Mouse (Mus musculus): ENCODE measurements around the gene Vpreb3. TPM values are rescaled to one million over a fixed set of nuclear protein-coding genes. Genes with fewer than 3 reads are reported as not detected.

Vpreb3 gene
- total and polyA plus RNA-seq, 3 experiments: 35.6 to 135 (median 90.1) TPM

- H3K4me2 ChIP-seq (ENCODE audit: insufficient read depth, low read depth, poor library complexity, severe bottlenecking): no peak overlapping the region
- H3K4me3 ChIP-seq (replicated peaks in 1 of 3; ENCODE audit: low read depth in 2 of 3, low read length in 2 of 3, poor library complexity in 1 of 3): no peak overlapping the region
- no peak overlapping the region for H3K9ac ChIP-seq (ENCODE audit: insufficient read depth, low read depth)
- no peaks in the 10 kb centered on the region for H3K9me3 ChIP-seq (replicated peaks; ENCODE audit: low read length)
- in situ Hi-C loops (cut with MboI; ENCODE audit: low pct_ligation_motif_present, low pct_unique_long_range_greater_than_20kb, low sequenced_read_pairs) (no loop called here), dilution Hi-C loops (cut with MboI; ENCODE audit: extremely low pct_ligation_motif_present, extremely low pct_unique_long_range_greater_than_20kb, low sequenced_read_pairs) (no loop called here)
- no peak overlapping the region for H3K27ac ChIP-seq (ENCODE audit: insufficient read depth, low read depth)
- no peak for TF ChIP-seq NELFE (IDR thresholded peaks at IDR 0.05; ENCODE audit: low read depth, low read length)
- TF ChIP-seq HCFC1 (IDR thresholded peaks at IDR 0.05; ENCODE audit: low read depth, low read length): no peak
- no peak for TF ChIP-seq IRF4 (IDR thresholded peaks at IDR 0.05; ENCODE audit: low read depth, low read length)
- TF ChIP-seq SIN3A (IDR thresholded peaks at IDR 0.05; ENCODE audit: low read length): no peak
- TF ChIP-seq EP300 (IDR thresholded peaks at IDR 0.05; ENCODE audit: low read length): no peak
- no peak for TF ChIP-seq BHLHE40 (IDR thresholded peaks at IDR 0.05; ENCODE audit: low read depth, low read length)
- TF ChIP-seq GABPA (IDR thresholded peaks at IDR 0.05; ENCODE audit: insufficient replicate concordance, low read depth, low read length): no peak
- TF ChIP-seq ETS1 (conservative IDR thresholded peaks at IDR 0.05; ENCODE audit: low read depth, low read length): no peak
- TF ChIP-seq MAZ (IDR thresholded peaks at IDR 0.05; ENCODE audit: low read depth, low read length): no peak
- no peak for TF ChIP-seq USF2 (conservative IDR thresholded peaks at IDR 0.05; ENCODE audit: low read depth, low read length)
- H3K79me2 ChIP-seq (replicated peaks; ENCODE audit: control insufficient read depth, extremely low read depth, insufficient read depth, poor library complexity, severe bottlenecking): no peaks in the 10 kb centered on the region
- DNase-seq (ENCODE audit: extremely low read depth): no peak
- H3K27me3 ChIP-seq (replicated peaks): peaks cover 44% of the 10 kb centered on the region
- H3K4me1 ChIP-seq (ENCODE audit: control insufficient read depth in 1 of 2, insufficient read depth in 2 of 2): peaks cover 7 to 19% of the 10 kb centered on the region in 2 experiments
- no peaks in the 10 kb centered on the region for H3K36me3 ChIP-seq (replicated peaks in 1 of 2; ENCODE audit: control insufficient read depth in 1 of 2, insufficient read depth in 1 of 2, low read length in 1 of 2)
Measured at GRCm38 (mm10) chr10:75931311-75931710, 11.5 kb upstream of the Vpreb3 start.

GRCm38 (mm10) chr10:75932081-75932678 lies 10.7 kb upstream of the Vpreb3 start:
- DNase-seq (ENCODE audit: extremely low read depth): peak; percentile 12
- 0 out of 2 replicates have a peak, but pooled peaks have one; percentile 32 for TF ChIP-seq SIN3A (IDR thresholded peaks at IDR 0.05; ENCODE audit: low read length)
- TF ChIP-seq MAX (IDR thresholded peaks at IDR 0.05; ENCODE audit: low read length): no peak
- TF ChIP-seq ZKSCAN1 (IDR thresholded peaks at IDR 0.05; ENCODE audit: borderline replicate concordance, low read depth, low read length): no peak
- TF ChIP-seq RAD21 (IDR thresholded peaks at IDR 0.05; ENCODE audit: low read depth, low read length): no peak
- TF ChIP-seq POLR2A (IDR thresholded peaks at IDR 0.05; ENCODE audit: low read depth, low read length): peak; percentile 20; the same call in 1 of the 2 replicates
- TF ChIP-seq MAZ (IDR thresholded peaks at IDR 0.05; ENCODE audit: low read depth, low read length): no peak
- no peak for TF ChIP-seq CTCF (conservative IDR thresholded peaks at IDR 0.05 in 1 of 2, IDR thresholded peaks at IDR 0.05 in 1 of 2; ENCODE audit: low read depth in 2 of 2, low read length in 2 of 2)
- no peak for TF ChIP-seq JUND (conservative IDR thresholded peaks at IDR 0.05; ENCODE audit: low read depth, low read length)
- no peak for TF ChIP-seq USF2 (conservative IDR thresholded peaks at IDR 0.05; ENCODE audit: low read depth, low read length)
- 0 out of 2 replicates have a peak, but pooled peaks have one; percentile 12 for TF ChIP-seq BHLHE40 (IDR thresholded peaks at IDR 0.05; ENCODE audit: low read depth, low read length)
- no peak for TF ChIP-seq CHD2 (IDR thresholded peaks at IDR 0.05; ENCODE audit: low read length)
- no peak for TF ChIP-seq ZNF384 (IDR thresholded peaks at IDR 0.05; ENCODE audit: low read depth, low read length)
- no peak for TF ChIP-seq KAT2A (IDR thresholded peaks at IDR 0.05; ENCODE audit: insufficient replicate concordance, low read length)
- no peak for TF ChIP-seq ETS1 (conservative IDR thresholded peaks at IDR 0.05; ENCODE audit: low read depth, low read length)
- peak overlapping the region; percentile 43 for H3K9ac ChIP-seq (ENCODE audit: insufficient read depth, low read depth)
- peak overlapping the region; percentile 64 for H3K4me2 ChIP-seq (ENCODE audit: insufficient read depth, low read depth, poor library complexity, severe bottlenecking)
- dilution Hi-C loops (cut with MboI; ENCODE audit: extremely low pct_ligation_motif_present, extremely low pct_unique_long_range_greater_than_20kb, low sequenced_read_pairs): no loop called here
- in situ Hi-C loops (cut with MboI; ENCODE audit: low pct_ligation_motif_present, low pct_unique_long_range_greater_than_20kb, low sequenced_read_pairs): no loop called here
- no peaks in the 10 kb centered on the region for H3K9me3 ChIP-seq (replicated peaks; ENCODE audit: low read length)
- H3K27ac ChIP-seq (ENCODE audit: insufficient read depth, low read depth): no peak overlapping the region
- no peaks in the 10 kb centered on the region for H3K36me3 ChIP-seq (replicated peaks in 1 of 2; ENCODE audit: control insufficient read depth in 1 of 2, insufficient read depth in 1 of 2, low read length in 1 of 2)
- no peaks in the 10 kb centered on the region for H3K79me2 ChIP-seq (replicated peaks; ENCODE audit: control insufficient read depth, extremely low read depth, insufficient read depth, poor library complexity, severe bottlenecking)
- peak overlapping the region in 1 of 3 experiments; percentile 41 for H3K4me3 ChIP-seq (replicated peaks in 1 of 3; ENCODE audit: low read depth in 2 of 3, low read length in 2 of 3, poor library complexity in 1 of 3)
- H3K4me1 ChIP-seq (ENCODE audit: control insufficient read depth in 1 of 2, insufficient read depth in 2 of 2): peaks cover 7 to 25% of the 10 kb centered on the region in 2 experiments
- peaks cover 44% of the 10 kb centered on the region for H3K27me3 ChIP-seq (replicated peaks)

All from CH12.LX (cell line).